Mouse (Mus musculus): ENCODE data around the gene Gm45808. TPM values are rescaled to one million over a fixed set of nuclear protein-coding genes. Genes with fewer than 3 reads are reported as not detected.

Gene Gm45808
- not detected for total RNA-seq (2023)

GRCm38 (mm10) chr7:45486761-45487415, at the start of gene Gm45808:
Gene Gm45808, minus strand, starts transcription at chr7:45486811.

GRCm38 (mm10) chr7:45525809-45526473, 39.3 kb upstream of the Gm45808 start, which contains the start of the genes Ppp1r15a and Plekha4:
Gene Ppp1r15a, minus strand, starts transcription at chr7:45526268.
Gene Plekha4, plus strand, starts transcription at chr7:45526330.

GRCm38 (mm10) chr7:45509912-45510787, 23.5 kb upstream of the Gm45808 start, which contains the start of gene Nucb1:
Gene Nucb1, minus strand, starts transcription at chr7:45510406.

GRCm38 (mm10) chr7:45488293-45489204, 1.9 kb upstream of the Gm45808 start, which contains the start of gene Dhdh:
Gene Dhdh, minus strand, starts transcription at chr7:45488805.

GRCm38 (mm10) chr7:45481374-45481927, 5.2 kb downstream of the Gm45808 start, which contains the start of gene Tulp2:
Gene Tulp2, plus strand, starts transcription at chr7:45481877.

GRCm38 (mm10) chr7:45466283-45467089, 20.1 kb downstream of the Gm45808 start, which contains the start of gene Bax:
Gene Bax, minus strand, starts transcription at chr7:45466898.

GRCm38 (mm10) chr7:45459564-45460140, 27.0 kb downstream of the Gm45808 start, which contains the start of gene Ftl1:
Gene Ftl1, minus strand, starts transcription at chr7:45459884.

DNA sequence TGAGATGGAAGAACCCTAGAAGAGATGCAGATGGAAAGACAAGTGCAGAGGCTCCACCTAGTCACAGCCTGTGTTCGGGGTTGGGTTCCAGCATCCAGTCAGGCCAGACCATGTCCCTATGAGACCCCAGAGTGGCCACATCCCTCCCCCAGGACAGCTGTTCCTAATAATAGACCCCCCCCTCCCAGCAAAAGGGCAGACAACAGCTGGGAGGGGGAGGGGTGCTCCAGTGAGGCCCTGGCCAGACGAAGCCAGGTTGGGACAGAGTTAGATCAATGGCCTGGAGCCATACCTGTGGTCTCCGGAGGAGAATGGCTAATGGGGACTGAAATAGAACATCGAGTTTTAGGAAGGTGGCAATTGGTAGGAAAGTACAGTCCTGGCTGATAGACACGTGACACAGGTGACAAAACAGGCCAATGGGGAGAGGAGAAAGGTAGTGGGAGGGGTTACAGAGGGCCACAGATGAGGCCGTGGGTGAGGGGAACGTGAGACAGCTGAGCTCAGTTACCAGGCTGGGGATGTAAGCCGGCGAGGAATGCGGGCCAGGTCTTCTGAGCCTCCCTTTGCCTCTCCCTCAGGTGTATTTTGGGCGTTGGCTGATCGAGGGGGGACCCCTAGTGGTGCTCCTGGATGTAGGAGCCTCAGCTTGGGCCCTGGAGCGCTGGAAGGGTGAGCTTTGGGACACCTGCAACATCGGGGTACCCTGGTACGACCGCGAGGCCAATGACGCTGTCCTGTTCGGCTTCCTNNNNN, 48.9 kb downstream of the Gm45808 start, which contains the start of gene Ruvbl2:
Gene Ruvbl2, minus strand, starts transcription at position 576 of the 756 bp plus-strand sequence.

DNA sequence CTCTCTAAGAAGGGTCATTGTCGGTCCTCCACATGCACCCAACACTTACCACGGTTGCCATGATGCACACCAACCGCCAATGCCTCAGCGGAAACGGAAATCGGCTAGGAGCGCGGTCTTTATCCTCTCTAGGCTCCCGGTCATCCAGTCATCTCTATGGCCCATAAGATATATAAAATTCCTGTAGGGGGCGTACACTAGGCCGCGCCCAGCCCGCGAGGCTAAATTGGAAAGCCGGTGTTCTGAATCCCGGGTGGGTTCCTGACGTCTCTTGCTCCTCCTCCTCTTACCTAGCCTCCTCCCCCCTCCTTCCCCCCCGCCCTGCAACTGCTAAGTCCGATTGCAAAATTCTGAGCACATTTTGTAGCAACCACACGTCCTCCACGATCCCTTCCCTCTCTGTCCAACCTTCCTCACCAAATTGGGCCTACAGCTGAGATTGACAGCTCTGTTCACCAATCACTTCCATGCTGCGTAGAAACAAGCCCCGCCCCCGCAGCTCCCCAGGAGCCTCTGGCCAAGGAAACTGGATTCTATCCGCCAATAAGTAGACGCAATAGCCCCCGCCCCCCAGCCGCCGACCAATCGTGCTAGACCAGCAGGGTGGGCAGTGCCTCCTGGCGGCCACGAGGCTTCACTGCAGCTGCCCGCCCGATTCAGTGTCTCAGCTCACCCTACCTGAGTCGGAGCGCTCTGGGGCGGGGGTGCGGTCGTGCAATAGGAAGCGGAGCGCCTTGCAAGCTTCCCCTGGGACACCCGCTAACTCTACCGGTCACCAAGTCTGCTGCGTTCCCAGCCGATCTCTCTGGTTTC, 52.2 kb downstream of the Gm45808 start, which contains the start of gene Gys1:
Gene Gys1, plus strand, starts transcription at position 642 of the 813 bp plus-strand sequence.

DNA sequence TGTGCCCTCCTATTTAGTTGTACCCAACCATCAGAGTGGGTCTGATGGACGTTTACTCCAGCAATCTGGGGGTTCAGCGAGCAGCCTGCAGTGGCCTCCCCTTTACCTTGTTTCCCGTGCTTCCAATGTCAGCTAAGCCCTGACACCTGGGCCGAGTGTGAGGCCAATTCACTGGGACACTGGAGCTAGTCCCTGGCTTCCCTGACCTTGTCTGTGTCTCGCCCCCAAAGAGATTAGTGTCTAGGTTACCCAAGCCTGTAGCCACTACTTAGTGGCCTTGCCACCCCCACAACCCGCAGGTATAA, 66.0 kb downstream of the Gm45808 start, which contains the start of gene Lhb:
Gene Lhb, plus strand, starts transcription at position 206 of the 305 bp plus-strand sequence.

Other genes starting within 250 kb of the Gm45808 start
- gene Cd37, start 247.7 kb downstream of the Gm45808 start, total RNA-seq (2023), result 346 TPM
- not detected for gene Slc6a16, start 245.7 kb downstream of the Gm45808 start, total RNA-seq (2023)
- gene Slc6a21, start 209.3 kb downstream of the Gm45808 start, total RNA-seq (2023), result not detected
- gene Trpm4, start 153.0 kb downstream of the Gm45808 start, total RNA-seq (2023), result 10.0 TPM
- gene Hrc, start 151.5 kb downstream of the Gm45808 start, total RNA-seq (2023), result not detected
- gene Ppfia3, start 119.8 kb downstream of the Gm45808 start, total RNA-seq (2023), result 0.47 TPM
- gene Lin7b, start 116.2 kb downstream of the Gm45808 start, total RNA-seq (2023), result 2.6 TPM
- gene Snrnp70, start 91.1 kb downstream of the Gm45808 start, total RNA-seq (2023), result 701 TPM
- gene Kcna7, start 81.2 kb downstream of the Gm45808 start, total RNA-seq (2023), result not detected
- gene Ntf5, start 73.1 kb downstream of the Gm45808 start, total RNA-seq (2023), result not detected
- not detected for gene Lhb, start 66.0 kb downstream of the Gm45808 start, total RNA-seq (2023)
- 5.9 TPM for gene Gys1, start 52.0 kb downstream of the Gm45808 start, total RNA-seq (2023)
- 50.8 TPM for gene Ruvbl2, start 48.7 kb downstream of the Gm45808 start, total RNA-seq (2023)
- gene Ftl1, start 26.9 kb downstream of the Gm45808 start, total RNA-seq (2023), result 537 TPM
- 74.8 TPM for gene Bax, start 19.9 kb downstream of the Gm45808 start, total RNA-seq (2023)
- gene Tulp2, start 4.9 kb downstream of the Gm45808 start, total RNA-seq (2023), result not detected
- 1.2 TPM for gene Dhdh, start 2.0 kb upstream of the Gm45808 start, total RNA-seq (2023)
- 80.1 TPM for gene Nucb1, start 23.6 kb upstream of the Gm45808 start, total RNA-seq (2023)
- 949 TPM for gene Ppp1r15a, start 39.5 kb upstream of the Gm45808 start, total RNA-seq (2023)
- gene Plekha4, start 39.5 kb upstream of the Gm45808 start, total RNA-seq (2023), result 3.9 TPM
- gene Hsd17b14, start 68.1 kb upstream of the Gm45808 start, total RNA-seq (2023), result 2.9 TPM
- 52.3 TPM for gene Bcat2, start 83.3 kb upstream of the Gm45808 start, total RNA-seq (2023)
- gene Fgf21, start 128.7 kb upstream of the Gm45808 start, total RNA-seq (2023), result not detected
- not detected for gene Fut1, start 130.5 kb upstream of the Gm45808 start, total RNA-seq (2023)
- not detected for gene Izumo1, start 135.0 kb upstream of the Gm45808 start, total RNA-seq (2023)
- gene Rasip1, start 140.7 kb upstream of the Gm45808 start, total RNA-seq (2023), result 0.47 TPM
- gene Mamstr, start 153.2 kb upstream of the Gm45808 start, total RNA-seq (2023), result not detected
- not detected for gene Fut2, start 179.6 kb upstream of the Gm45808 start, total RNA-seq (2023)
- gene Ntn5, start 197.2 kb upstream of the Gm45808 start, total RNA-seq (2023), result 0.38 TPM
- not detected for gene Sec1, start 207.6 kb upstream of the Gm45808 start, total RNA-seq (2023)
- gene Car11, start 213.0 kb upstream of the Gm45808 start, total RNA-seq (2023), result 12.3 TPM
- 41.2 TPM for gene Dbp, start 218.3 kb upstream of the Gm45808 start, total RNA-seq (2023)
- 2,817 TPM for gene Rpl18, start 228.6 kb upstream of the Gm45808 start, total RNA-seq (2023)
- gene Sphk2, start 231.2 kb upstream of the Gm45808 start, total RNA-seq (2023), result 31.0 TPM
- gene Fam83e, start 234.4 kb upstream of the Gm45808 start, total RNA-seq (2023), result 2.5 TPM
- not detected for gene Spaca4, start 239.0 kb upstream of the Gm45808 start, total RNA-seq (2023)